Mouse (Mus musculus): ENCODE data around the gene Tmem209. TPM values are rescaled to one million over a fixed set of nuclear protein-coding genes. Genes with fewer than 3 reads are reported as not detected.

Tmem209 gene
- total and polyA plus RNA-seq, 2 experiments from 2014 or later = 25.0 to 35.3 TPM

- WGBS = 61% methylated on average over 16 of the region's 16 CpGs
- ATAC-seq = no peak
- DNase-seq (ENCODE audit: low spot score) = peak; percentile 34
Observed at GRCm38 (mm10) chr6:30459056-30459747, 50.4 kb downstream of the Tmem209 start.

GRCm38 (mm10) chr6:30458626-30459025, 51.0 kb downstream of the Tmem209 start:
- Histone ChIP-seq H3K9me3 (ENCODE audit: low read length) (no peaks in the 10 kb centered on the region), H3K36me3 (ENCODE audit: insufficient read depth, low read length) (peaks cover 3% of the 10 kb centered on the region; the same call in 1 of the 2 replicates), H3K27ac (peak overlapping the region; percentile 96; the same call in 1 of the 2 replicates), H3K4me2 (ENCODE audit: low read depth, low read length) (no peak overlapping the region), H3K4me1 (ENCODE audit: insufficient read depth, low read length) (peaks cover 25% of the 10 kb centered on the region), H3K9ac (replicated peaks; ENCODE audit: low read length) (no peak overlapping the region), H3K4me3 (ENCODE audit: low read length) (no peak overlapping the region), H3K27me3 (ENCODE audit: insufficient read depth, low read length) (no peaks in the 10 kb centered on the region)
- ATAC-seq = no peak
- TF ChIP-seq CTCF (IDR thresholded peaks at IDR 0.05; ENCODE audit: low read depth) = peak; percentile 27; the same call in 1 of the 2 replicates
- no peak for DNase-seq (ENCODE audit: low spot score)
- WGBS = 77% methylated on average over 5 of the region's 5 CpGs

More at GRCm38 (mm10) chr6:30459056-30459747, 50.4 kb downstream of the Tmem209 start:
- no peak for TF ChIP-seq CTCF (IDR thresholded peaks at IDR 0.05; ENCODE audit: low read depth)
- H3K4me1 ChIP-seq (ENCODE audit: insufficient read depth, low read length) = peaks cover 25% of the 10 kb centered on the region
- H3K9ac ChIP-seq (replicated peaks; ENCODE audit: low read length) = peak overlapping the region; percentile 55
- H3K36me3 ChIP-seq (ENCODE audit: insufficient read depth, low read length) = peaks cover 3% of the 10 kb centered on the region; the same call in 1 of the 2 replicates
- no peaks in the 10 kb centered on the region for H3K9me3 ChIP-seq (ENCODE audit: low read length)
- H3K27me3 ChIP-seq (ENCODE audit: insufficient read depth, low read length) = no peaks in the 10 kb centered on the region
- H3K4me2 ChIP-seq (ENCODE audit: low read depth, low read length) = peak overlapping the region; percentile 58
- peak overlapping the region; percentile 36 for H3K4me3 ChIP-seq (ENCODE audit: low read length)
- H3K27ac ChIP-seq = peak overlapping the region; percentile 96

GRCm38 (mm10) chr6:30456991-30457390, 52.6 kb downstream of the Tmem209 start:
- WGBS = 93% methylated on average over 7 of the region's 7 CpGs
- Histone ChIP-seq H3K9me3 (ENCODE audit: low read length) (no peaks in the 10 kb centered on the region), H3K27ac (no peak overlapping the region), H3K36me3 (ENCODE audit: insufficient read depth, low read length) (peaks cover 12% of the 10 kb centered on the region; the same call in 1 of the 2 replicates), H3K4me3 (ENCODE audit: low read length) (no peak overlapping the region), H3K4me2 (ENCODE audit: low read depth, low read length) (no peak overlapping the region), H3K9ac (replicated peaks; ENCODE audit: low read length) (no peak overlapping the region), H3K4me1 (ENCODE audit: insufficient read depth, low read length) (peaks cover 23% of the 10 kb centered on the region), H3K27me3 (ENCODE audit: insufficient read depth, low read length) (no peaks in the 10 kb centered on the region)
- TF ChIP-seq CTCF (IDR thresholded peaks at IDR 0.05; ENCODE audit: low read depth) = 0 out of 2 replicates have a peak, but pooled peaks have one; percentile 6
- no peak for ATAC-seq
- DNase-seq (ENCODE audit: low spot score) = no peak

GRCm38 (mm10) chr6:30439576-30439975, 70.0 kb downstream of the Tmem209 start:
- H3K36me3 ChIP-seq (ENCODE audit: insufficient read depth, low read length) = peaks cover 9% of the 10 kb centered on the region; the same call in 1 of the 2 replicates
- H3K27me3 ChIP-seq (ENCODE audit: insufficient read depth, low read length) = no peaks in the 10 kb centered on the region
- no peak overlapping the region for H3K4me2 ChIP-seq (ENCODE audit: low read depth, low read length)
- H3K4me1 ChIP-seq (ENCODE audit: insufficient read depth, low read length) = no peaks in the 10 kb centered on the region
- H3K9me3 ChIP-seq (ENCODE audit: low read length) = no peaks in the 10 kb centered on the region
- WGBS = 85% methylated on average over 10 of the region's 10 CpGs
- no peak for TF ChIP-seq CTCF (IDR thresholded peaks at IDR 0.05; ENCODE audit: low read depth)
- H3K27ac ChIP-seq = no peak overlapping the region
- H3K9ac ChIP-seq (replicated peaks; ENCODE audit: low read length) = no peak overlapping the region
- no peak overlapping the region for H3K4me3 ChIP-seq (ENCODE audit: low read length)
- ATAC-seq (no peak), DNase-seq (ENCODE audit: low spot score) (no peak)

- 74% methylated on average over 3 of the region's 3 CpGs for WGBS
- Histone ChIP-seq H3K36me3 (ENCODE audit: insufficient read depth, low read length) (peaks cover 5% of the 10 kb centered on the region; the same call in 1 of the 2 replicates), H3K4me3 (ENCODE audit: low read length) (no peak overlapping the region), H3K4me2 (ENCODE audit: low read depth, low read length) (no peak overlapping the region), H3K27ac (no peak overlapping the region), H3K27me3 (ENCODE audit: insufficient read depth, low read length) (no peaks in the 10 kb centered on the region), H3K9ac (replicated peaks; ENCODE audit: low read length) (no peak overlapping the region), H3K4me1 (ENCODE audit: insufficient read depth, low read length) (no peaks in the 10 kb centered on the region), H3K9me3 (ENCODE audit: low read length) (no peaks in the 10 kb centered on the region)
- DNase-seq (ENCODE audit: low spot score) (no peak), ATAC-seq (no peak)
- no peak for TF ChIP-seq CTCF (IDR thresholded peaks at IDR 0.05; ENCODE audit: low read depth)
Observed at GRCm38 (mm10) chr6:30437054-30437453, 72.5 kb downstream of the Tmem209 start.

GRCm38 (mm10) chr6:30436476-30436875, 73.1 kb downstream of the Tmem209 start:
- 94% methylated on average over 3 of the region's 3 CpGs for WGBS
- no peak for DNase-seq (ENCODE audit: low spot score)
- no peak overlapping the region for H3K27ac ChIP-seq
- no peaks in the 10 kb centered on the region for H3K4me1 ChIP-seq (ENCODE audit: insufficient read depth, low read length)
- H3K4me3 ChIP-seq (ENCODE audit: low read length) = no peak overlapping the region
- TF ChIP-seq CTCF (IDR thresholded peaks at IDR 0.05; ENCODE audit: low read depth) = no peak
- no peaks in the 10 kb centered on the region for H3K27me3 ChIP-seq (ENCODE audit: insufficient read depth, low read length)
- no peak for ATAC-seq
- no peaks in the 10 kb centered on the region for H3K36me3 ChIP-seq (ENCODE audit: insufficient read depth, low read length)
- no peak overlapping the region for H3K4me2 ChIP-seq (ENCODE audit: low read depth, low read length)
- no peak overlapping the region for H3K9ac ChIP-seq (replicated peaks; ENCODE audit: low read length)
- no peaks in the 10 kb centered on the region for H3K9me3 ChIP-seq (ENCODE audit: low read length)
